Mouse (Mus musculus): Measurements from ENCODE around the gene Ptpn3. TPM values are rescaled to one million over a fixed set of nuclear protein-coding genes. Genes with fewer than 3 reads are reported as not detected.
A peak's percentile ranks its signal among the peaks of the same experiment; 100 is the strongest.

Gene Ptpn3
- total and polyA plus RNA-seq, 3 experiments, result 0.08 to 0.14 (median 0.09) TPM

DNA sequence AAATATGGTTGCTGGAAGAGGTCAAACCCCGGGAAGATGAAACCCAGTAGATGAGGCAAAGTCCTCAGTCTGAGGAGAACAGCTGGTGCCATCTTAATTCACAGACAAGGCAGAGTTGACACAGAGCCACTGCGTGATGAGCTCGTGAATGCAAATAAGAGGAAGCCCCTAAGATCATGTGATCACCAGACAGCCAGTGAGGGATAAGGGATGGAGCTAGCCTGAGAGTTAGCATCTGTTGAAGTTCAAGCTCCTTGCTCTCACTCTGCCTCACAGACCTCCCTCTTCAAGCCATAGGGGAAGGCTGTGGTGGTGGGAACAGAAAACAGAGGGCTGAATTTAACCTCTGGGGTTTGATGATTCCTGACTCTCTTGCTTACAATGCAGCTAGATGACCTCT is 136.0 kb downstream of the Ptpn3 start:
- Histone ChIP-seq H3K4me3 (replicated peaks in 1 of 3; ENCODE audit: low read depth in 2 of 3, low read length in 2 of 3, poor library complexity in 1 of 3) (no peak overlapping the region), H3K27me3 (replicated peaks) (no peaks in the 10 kb centered on the region), H3K4me2 (ENCODE audit: insufficient read depth, low read depth, poor library complexity, severe bottlenecking) (peak overlapping the region; percentile 70), H3K79me2 (replicated peaks; ENCODE audit: control insufficient read depth, extremely low read depth, insufficient read depth, poor library complexity, severe bottlenecking) (no peaks in the 10 kb centered on the region), H3K4me1 (ENCODE audit: control insufficient read depth in 1 of 2, insufficient read depth in 2 of 2) (peaks cover 22 to 39% of the 10 kb centered on the region in 2 experiments), H3K9me3 (replicated peaks; ENCODE audit: low read length) (no peaks in the 10 kb centered on the region), H3K9ac (ENCODE audit: insufficient read depth, low read depth) (peak overlapping the region; percentile 60), H3K36me3 (replicated peaks in 1 of 2; ENCODE audit: control insufficient read depth in 1 of 2, insufficient read depth in 1 of 2, low read length in 1 of 2) (no peaks in the 10 kb centered on the region), H3K27ac (ENCODE audit: insufficient read depth, low read depth) (peak overlapping the region; percentile 99)
- in situ Hi-C loops (cut with MboI; ENCODE audit: low pct_ligation_motif_present, low pct_unique_long_range_greater_than_20kb, low sequenced_read_pairs) (loop anchor here (10.0 kb wide), 1 partner anchor 101 kb away; no protein-coding TSS in a partner anchor), dilution Hi-C loops (cut with MboI; ENCODE audit: extremely low pct_ligation_motif_present, extremely low pct_unique_long_range_greater_than_20kb, low sequenced_read_pairs) (no loop called here)
- TF ChIP-seq EP300 (IDR thresholded peaks at IDR 0.05; ENCODE audit: low read length), result peak; percentile 28; the same call in 1 of the 2 replicates
- no peak for TF ChIP-seq SMC3 (IDR thresholded peaks at IDR 0.05; ENCODE audit: low read depth, low read length)
- no peak for TF ChIP-seq CHD1 (IDR thresholded peaks at IDR 0.05; ENCODE audit: low read depth, low read length)
- TF ChIP-seq BHLHE40 (IDR thresholded peaks at IDR 0.05; ENCODE audit: low read depth, low read length), result peak; percentile 99
- no peak for TF ChIP-seq PAX5 (IDR thresholded peaks at IDR 0.05; ENCODE audit: low read length)
- peak; percentile 58 for TF ChIP-seq POLR2A (IDR thresholded peaks at IDR 0.05; ENCODE audit: low read depth, low read length)
- TF ChIP-seq POLR2AphosphoS2 (IDR thresholded peaks at IDR 0.05; ENCODE audit: low read depth, low read length), result no peak
- peak; percentile 65 for TF ChIP-seq MAZ (IDR thresholded peaks at IDR 0.05; ENCODE audit: low read depth, low read length)
- no peak for TF ChIP-seq ZC3H11A (IDR thresholded peaks at IDR 0.05; ENCODE audit: low read depth, low read length)
- peak; percentile 55 for TF ChIP-seq ELF1 (IDR thresholded peaks at IDR 0.05; ENCODE audit: low read depth, low read length)
- TF ChIP-seq KAT2A (IDR thresholded peaks at IDR 0.05; ENCODE audit: insufficient replicate concordance, low read length), result no peak
- peak; percentile 73 for TF ChIP-seq RCOR1 (conservative IDR thresholded peaks at IDR 0.05; ENCODE audit: low read depth, low read length)
- peak; percentile 83 for TF ChIP-seq MAX (IDR thresholded peaks at IDR 0.05; ENCODE audit: low read length)
- 0 out of 2 replicates have a peak, but pooled peaks have one; percentile 38 for TF ChIP-seq MYC (IDR thresholded peaks at IDR 0.05; ENCODE audit: low read depth, low read length)
- peak; percentile 14; the same call in 1 of the 2 replicates for TF ChIP-seq NRF1 (IDR thresholded peaks at IDR 0.05; ENCODE audit: low read depth, low read length)
- 0 out of 2 replicates have a peak, but pooled peaks have one; percentile 30 for TF ChIP-seq E2F4 (IDR thresholded peaks at IDR 0.05; ENCODE audit: insufficient replicate concordance, low read depth, low read length)
- peak; percentile 82 for TF ChIP-seq TCF12 (IDR thresholded peaks at IDR 0.05; ENCODE audit: low read depth, low read length)
- TF ChIP-seq IRF4 (IDR thresholded peaks at IDR 0.05; ENCODE audit: low read depth, low read length), result peak; percentile 44
- no peak for TF ChIP-seq RAD21 (IDR thresholded peaks at IDR 0.05; ENCODE audit: low read depth, low read length)
- no peak for TF ChIP-seq CTCF (conservative IDR thresholded peaks at IDR 0.05 in 1 of 2, IDR thresholded peaks at IDR 0.05 in 1 of 2; ENCODE audit: low read depth in 2 of 2, low read length in 2 of 2)
- peak; percentile 34; the same call in 1 of the 2 replicates for TF ChIP-seq JUND (conservative IDR thresholded peaks at IDR 0.05; ENCODE audit: low read depth, low read length)
- peak; percentile 32; the same call in 1 of the 2 replicates for TF ChIP-seq HCFC1 (IDR thresholded peaks at IDR 0.05; ENCODE audit: low read depth, low read length)
- peak; percentile 53; the same call in 1 of the 2 replicates for TF ChIP-seq NELFE (IDR thresholded peaks at IDR 0.05; ENCODE audit: low read depth, low read length)
- TF ChIP-seq TBP (conservative IDR thresholded peaks at IDR 0.05; ENCODE audit: low read depth, low read length), result peak; percentile 74; the same call in 1 of the 2 replicates
- TF ChIP-seq USF2 (conservative IDR thresholded peaks at IDR 0.05; ENCODE audit: low read depth, low read length), result peak; percentile 82
- TF ChIP-seq SIN3A (IDR thresholded peaks at IDR 0.05; ENCODE audit: low read length), result peak; percentile 67
- TF ChIP-seq ZNF384 (IDR thresholded peaks at IDR 0.05; ENCODE audit: low read depth, low read length), result no peak; the same call in 1 of the 2 replicates
- TF ChIP-seq MEF2A (IDR thresholded peaks at IDR 0.05; ENCODE audit: borderline replicate concordance, low read depth, low read length), result peak; percentile 60; the same call in 1 of the 2 replicates
- peak; percentile 76 for TF ChIP-seq MXI1 (IDR thresholded peaks at IDR 0.05; ENCODE audit: low read depth, low read length)
- TF ChIP-seq ZMIZ1 (IDR thresholded peaks at IDR 0.05; ENCODE audit: low read depth, low read length), result peak; percentile 49; the same call in 1 of the 2 replicates
- no peak for TF ChIP-seq JUN (IDR thresholded peaks at IDR 0.05; ENCODE audit: insufficient read depth, low read depth, low read length)
- TF ChIP-seq ZKSCAN1 (IDR thresholded peaks at IDR 0.05; ENCODE audit: borderline replicate concordance, low read depth, low read length), result no peak
- peak; percentile 87 for TF ChIP-seq ETS1 (conservative IDR thresholded peaks at IDR 0.05; ENCODE audit: low read depth, low read length)
- TF ChIP-seq CHD2 (IDR thresholded peaks at IDR 0.05; ENCODE audit: low read length), result no peak
- TF ChIP-seq GABPA (IDR thresholded peaks at IDR 0.05; ENCODE audit: insufficient replicate concordance, low read depth, low read length), result no peak
- peak; percentile 86 for TF ChIP-seq USF1 (IDR thresholded peaks at IDR 0.05; ENCODE audit: low read depth, low read length)
- TF ChIP-seq UBTF (IDR thresholded peaks at IDR 0.05; ENCODE audit: low read depth, low read length), result no peak
- no peak for TF ChIP-seq MAFK (IDR thresholded peaks at IDR 0.05; ENCODE audit: insufficient replicate concordance, low read length)
- DNase-seq (ENCODE audit: extremely low read depth), result peak; percentile 75
